Mouse (Mus musculus): ENCODE measurements around the gene Ube2e2. TPM values are rescaled to one million over a fixed set of nuclear protein-coding genes. Genes with fewer than 3 reads are reported as not detected.
A peak's percentile ranks its signal among the peaks of the same experiment; 100 is the strongest.
"Not testable (repeated sequence)": the region's sequence is repeated elsewhere in the genome, so short reads cannot be mapped to it uniquely, and the experiment has no call there.

The Ube2e2 gene
- total and polyA plus RNA-seq, 2 experiments from 2014 or later: 84.5 to 167 TPM

- WGBS: 58% methylated on average over 1 of the region's 1 CpGs
Measured at GRCm38 (mm10) chr14:18555287-18555686, 338.8 kb downstream of the Ube2e2 start.

GRCm38 (mm10) chr14:18554627-18554988, 339.5 kb downstream of the Ube2e2 start:
- TF ChIP-seq CTCF (IDR thresholded peaks at IDR 0.05): no peak
- DNase-seq (ENCODE audit: low spot score) (no peak), ATAC-seq (ENCODE audit: low FRiP score) (no peak; the same call in 1 of the 2 replicates)
- WGBS: 64% methylated on average over 2 of the region's 2 CpGs
- no peaks in the 10 kb centered on the region for H3K9me3 ChIP-seq (ENCODE audit: low read length)
- no peak overlapping the region for H3K9ac ChIP-seq (replicated peaks; ENCODE audit: low read length, poor library complexity, severe bottlenecking)
- H3K27ac ChIP-seq (ENCODE audit: low read depth, low read length): no peak overlapping the region
- no peaks in the 10 kb centered on the region for H3K36me3 ChIP-seq (ENCODE audit: insufficient read depth, low read length)
- H3K4me3 ChIP-seq (ENCODE audit: low read depth, low read length): no peak overlapping the region
- H3K27me3 ChIP-seq (ENCODE audit: insufficient read depth, low read length): no peaks in the 10 kb centered on the region
- 0 out of 2 replicates have a peak, but pooled peaks cover 3% of the 10 kb centered on the region for H3K4me1 ChIP-seq (ENCODE audit: insufficient read depth, low read length)
- no peak overlapping the region for H3K4me2 ChIP-seq (ENCODE audit: low read depth, low read length, poor library complexity, severe bottlenecking)

More at GRCm38 (mm10) chr14:18555287-18555686, 338.8 kb downstream of the Ube2e2 start:
- TF ChIP-seq CTCF (IDR thresholded peaks at IDR 0.05): no peak
- H3K9me3 ChIP-seq (ENCODE audit: low read length): no peaks in the 10 kb centered on the region
- H3K27me3 ChIP-seq (ENCODE audit: insufficient read depth, low read length): no peaks in the 10 kb centered on the region
- no peak overlapping the region for H3K4me3 ChIP-seq (ENCODE audit: low read depth, low read length)
- H3K4me2 ChIP-seq (ENCODE audit: low read depth, low read length, poor library complexity, severe bottlenecking): no peak overlapping the region
- no peak for ATAC-seq (ENCODE audit: low FRiP score)
- no peak overlapping the region for H3K27ac ChIP-seq (ENCODE audit: low read depth, low read length)
- H3K36me3 ChIP-seq (ENCODE audit: insufficient read depth, low read length): no peaks in the 10 kb centered on the region
- H3K4me1 ChIP-seq (ENCODE audit: insufficient read depth, low read length): 0 out of 2 replicates have a peak, but pooled peaks cover 3% of the 10 kb centered on the region
- no peak for DNase-seq (ENCODE audit: low spot score)
- H3K9ac ChIP-seq (replicated peaks; ENCODE audit: low read length, poor library complexity, severe bottlenecking): no peak overlapping the region

DNA sequence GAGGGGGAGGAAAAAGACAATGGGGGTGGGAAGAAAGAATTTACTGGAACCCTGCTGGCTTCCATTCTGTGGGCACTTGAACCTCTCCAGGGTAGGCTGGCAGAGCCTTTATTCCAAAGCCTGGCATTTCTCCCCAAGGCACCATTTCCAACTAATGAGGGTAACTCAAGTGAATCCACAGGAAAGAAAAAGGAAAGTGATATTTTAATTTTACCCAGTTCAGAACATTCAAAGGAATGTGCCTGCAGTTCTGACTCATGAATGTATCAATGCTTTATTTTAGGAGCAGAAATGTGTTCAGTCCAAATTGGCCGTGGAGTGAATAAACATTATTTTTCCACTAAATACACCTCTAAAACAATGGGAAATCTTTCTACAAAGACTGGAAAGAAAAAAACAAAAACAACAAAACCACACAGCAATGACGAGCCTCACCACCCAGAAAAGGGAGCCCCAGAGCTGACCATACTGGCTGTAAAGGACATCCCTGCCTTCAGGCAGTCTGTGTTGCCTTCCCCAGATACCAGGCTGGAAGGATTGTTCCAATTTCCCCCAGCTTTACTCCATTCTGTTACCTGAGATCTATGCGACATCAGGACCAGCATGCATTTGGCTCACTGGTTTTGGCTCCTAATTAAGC, 340.0 kb downstream of the Ube2e2 start:
- 55% methylated on average over 3 of the region's 3 CpGs for WGBS
- H3K36me3 ChIP-seq (ENCODE audit: insufficient read depth, low read length): no peaks in the 10 kb centered on the region
- H3K9me3 ChIP-seq (ENCODE audit: low read length): no peaks in the 10 kb centered on the region
- no peak overlapping the region for H3K4me2 ChIP-seq (ENCODE audit: low read depth, low read length, poor library complexity, severe bottlenecking)
- DNase-seq (ENCODE audit: low spot score): peak; percentile 11
- ATAC-seq (ENCODE audit: low FRiP score): peak; percentile 54; the same call in 1 of the 2 replicates
- H3K27me3 ChIP-seq (ENCODE audit: insufficient read depth, low read length): no peaks in the 10 kb centered on the region
- TF ChIP-seq CTCF (IDR thresholded peaks at IDR 0.05): no peak
- H3K27ac ChIP-seq (ENCODE audit: low read depth, low read length): no peak overlapping the region
- H3K4me1 ChIP-seq (ENCODE audit: insufficient read depth, low read length): 0 out of 2 replicates have a peak, but pooled peaks cover 3% of the 10 kb centered on the region
- no peak overlapping the region for H3K4me3 ChIP-seq (ENCODE audit: low read depth, low read length)
- no peak overlapping the region for H3K9ac ChIP-seq (replicated peaks; ENCODE audit: low read length, poor library complexity, severe bottlenecking)

GRCm38 (mm10) chr14:18547541-18547940, 346.5 kb downstream of the Ube2e2 start:
- Histone ChIP-seq H3K4me1 (ENCODE audit: insufficient read depth, low read length) (no peaks in the 10 kb centered on the region), H3K27me3 (ENCODE audit: insufficient read depth, low read length) (no peaks in the 10 kb centered on the region), H3K27ac (ENCODE audit: low read depth, low read length) (no peak overlapping the region), H3K4me2 (ENCODE audit: low read depth, low read length, poor library complexity, severe bottlenecking) (no peak overlapping the region), H3K36me3 (ENCODE audit: insufficient read depth, low read length) (no peaks in the 10 kb centered on the region), H3K4me3 (ENCODE audit: low read depth, low read length) (no peak overlapping the region), H3K9me3 (ENCODE audit: low read length) (no peaks in the 10 kb centered on the region), H3K9ac (replicated peaks; ENCODE audit: low read length, poor library complexity, severe bottlenecking) (no peak overlapping the region)
- no peak for ATAC-seq (ENCODE audit: low FRiP score)
- 46% methylated on average over 5 of the region's 5 CpGs for WGBS
- no peak for DNase-seq (ENCODE audit: low spot score)
- no peak for TF ChIP-seq CTCF (IDR thresholded peaks at IDR 0.05)

DNA sequence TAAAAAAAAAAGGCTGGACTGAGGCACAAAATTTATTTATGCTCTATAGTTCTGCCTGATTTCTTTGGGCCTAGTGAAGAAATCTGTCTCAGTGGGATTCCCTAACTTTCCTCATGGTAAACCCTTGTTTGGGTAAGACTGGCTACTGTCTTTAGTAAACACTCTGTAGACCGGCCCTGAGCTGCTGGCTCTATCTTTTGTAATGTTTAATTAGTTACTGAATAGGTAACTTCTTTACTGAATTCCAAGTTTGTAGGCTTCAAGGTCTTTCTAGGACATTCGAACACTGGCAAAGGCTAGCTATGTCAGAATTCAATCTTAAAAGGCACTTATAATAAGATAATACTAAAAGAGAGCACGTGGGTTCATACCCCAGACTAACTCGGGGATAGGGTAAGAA, 355.0 kb downstream of the Ube2e2 start:
- H3K4me1 ChIP-seq (ENCODE audit: insufficient read depth, low read length); H3K4me3 ChIP-seq (ENCODE audit: low read depth, low read length); DNase-seq (ENCODE audit: low spot score); H3K4me2 ChIP-seq (ENCODE audit: low read depth, low read length, poor library complexity, severe bottlenecking); H3K36me3 ChIP-seq (ENCODE audit: insufficient read depth, low read length); H3K27ac ChIP-seq (ENCODE audit: low read depth, low read length); H3K9ac ChIP-seq (replicated peaks; ENCODE audit: low read length, poor library complexity, severe bottlenecking); H3K9me3 ChIP-seq (ENCODE audit: low read length); H3K27me3 ChIP-seq (ENCODE audit: insufficient read depth, low read length); ATAC-seq (ENCODE audit: low FRiP score): not testable (repeated sequence)
- 81% methylated on average over 4 of the region's 4 CpGs for WGBS

- no peak for DNase-seq (ENCODE audit: low spot score)
- Histone ChIP-seq H3K9ac (replicated peaks; ENCODE audit: low read length, poor library complexity, severe bottlenecking) (no peak overlapping the region), H3K9me3 (ENCODE audit: low read length) (no peaks in the 10 kb centered on the region), H3K27ac (ENCODE audit: low read depth, low read length) (no peak overlapping the region), H3K4me3 (ENCODE audit: low read depth, low read length) (no peak overlapping the region), H3K4me1 (ENCODE audit: insufficient read depth, low read length) (no peaks in the 10 kb centered on the region), H3K27me3 (ENCODE audit: insufficient read depth, low read length) (no peaks in the 10 kb centered on the region), H3K36me3 (ENCODE audit: insufficient read depth, low read length) (no peaks in the 10 kb centered on the region), H3K4me2 (ENCODE audit: low read depth, low read length, poor library complexity, severe bottlenecking) (no peak overlapping the region)
- no peak for ATAC-seq (ENCODE audit: low FRiP score)
- TF ChIP-seq CTCF (IDR thresholded peaks at IDR 0.05): no peak
- WGBS: 62% methylated on average over 2 of the region's 2 CpGs
Measured at GRCm38 (mm10) chr14:18530899-18531298, 363.2 kb downstream of the Ube2e2 start.
